Mouse (Mus musculus) E14TG2a.4 (cell line): ENCODE data around the gene Olfr224.

ENCODE experiments used
- H3K27me3 ChIP-seq: 2 replicates; pipeline ENCODE4 v1.6.1; 2014; ENCODE audit warnings: low read length, control low read depth; ENCODE audit not compliant: insufficient read depth
- H3K36me3 ChIP-seq: 2 replicates; pipeline ENCODE4 v1.6.1; 2014; ENCODE audit warnings: low read length, control low read depth; ENCODE audit not compliant: insufficient read depth
- H3K4me1 ChIP-seq: replicated peaks from 2 replicates; pipeline ENCODE4 v1.6.1; 2014; ENCODE audit warnings: low read depth, low read length, control low read depth
- H3K4me3 ChIP-seq: replicated peaks from 2 replicates; pipeline ENCODE4 v1.5.1; 2014; ENCODE audit warnings: mild to moderate bottlenecking, low read length
- H3K9me3 ChIP-seq: 2 replicates; pipeline ENCODE4 v1.6.1; 2014; ENCODE audit warnings: low read length, control low read depth
- CTCF ChIP-seq: conservative IDR thresholded peaks from 2 replicates; pipeline ENCODE4 v1.5.1; 2014; ENCODE audit warnings: low read length
- NANOG ChIP-seq: IDR thresholded peaks from 2 replicates; pipeline ENCODE4 v1.6.1; 2014; ENCODE audit warnings: borderline replicate concordance, low read length, mixed read lengths
- POU5F1 ChIP-seq: IDR thresholded peaks from 2 replicates; pipeline ENCODE4 v1.6.1; 2014; ENCODE audit warnings: low read length, borderline replicate concordance

The Olfr224 gene

GRCm38 (mm10) chr11:58570405-58570804, at the start of gene Olfr224:
TSS of gene Olfr224 (minus strand) at chr11:58570553.
- no peaks in the 10 kb centered on the region for H3K36me3 ChIP-seq
- H3K4me3 ChIP-seq, result no peak within 1 kb of the TSS
- no peaks in the 10 kb centered on the region for H3K4me1 ChIP-seq
- no peaks in the 10 kb centered on the region for H3K9me3 ChIP-seq
- no peak for TF ChIP-seq POU5F1
- no peak for TF ChIP-seq CTCF
- no peak for TF ChIP-seq NANOG
- no peaks in the 10 kb centered on the region for H3K27me3 ChIP-seq

GRCm38 (mm10) chr11:58618793-58619192, 48.4 kb upstream of the Olfr224 start:
- Histone ChIP-seq H3K27me3 (no peaks in the 10 kb centered on the region), H3K4me1 (no peaks in the 10 kb centered on the region), H3K36me3 (no peaks in the 10 kb centered on the region), H3K4me3 (no peak overlapping the region), H3K9me3 (no peaks in the 10 kb centered on the region)
- TF ChIP-seq CTCF, result no peak
- TF ChIP-seq NANOG, result no peak
- no peak for TF ChIP-seq POU5F1

- Histone ChIP-seq H3K27me3 (no peaks in the 10 kb centered on the region), H3K4me3 (no peak overlapping the region), H3K36me3 (no peaks in the 10 kb centered on the region), H3K4me1 (no peaks in the 10 kb centered on the region), H3K9me3 (no peaks in the 10 kb centered on the region)
- TF ChIP-seq CTCF, result no peak
- TF ChIP-seq NANOG, result no peak
- TF ChIP-seq POU5F1, result no peak
Observed at GRCm38 (mm10) chr11:58618369-58618768, 48.0 kb upstream of the Olfr224 start.

GRCm38 (mm10) chr11:58615975-58616374, 45.6 kb upstream of the Olfr224 start, which contains the start of gene 2210407C18Rik:
TSS of gene 2210407C18Rik (minus strand) at chr11:58616075.
- Histone ChIP-seq H3K4me3 (no peak within 1 kb of the TSS), H3K4me1 (no peaks in the 10 kb centered on the region), H3K27me3 (peaks cover 4% of the 10 kb centered on the region; the same call in 1 of the 2 replicates), H3K36me3 (no peaks in the 10 kb centered on the region), H3K9me3 (no peaks in the 10 kb centered on the region)
- TF ChIP-seq CTCF (no peak), NANOG (no peak), POU5F1 (no peak)

- Histone ChIP-seq H3K36me3 (no peaks in the 10 kb centered on the region), H3K4me1 (no peaks in the 10 kb centered on the region), H3K9me3 (no peaks in the 10 kb centered on the region), H3K4me3 (no peak overlapping the region), H3K27me3 (peaks cover 4% of the 10 kb centered on the region; the same call in 1 of the 2 replicates)
- TF ChIP-seq NANOG (no peak), CTCF (no peak), POU5F1 (no peak)
Observed at GRCm38 (mm10) chr11:58614526-58614925, 44.2 kb upstream of the Olfr224 start.

GRCm38 (mm10) chr11:58613359-58613758, 43.0 kb upstream of the Olfr224 start:
- Histone ChIP-seq H3K4me1 (no peaks in the 10 kb centered on the region), H3K9me3 (no peaks in the 10 kb centered on the region), H3K27me3 (peaks cover 4% of the 10 kb centered on the region; the same call in 1 of the 2 replicates), H3K4me3 (no peak overlapping the region), H3K36me3 (no peaks in the 10 kb centered on the region)
- TF ChIP-seq POU5F1 (no peak), NANOG (no peak), CTCF (no peak)

- H3K4me1 ChIP-seq, result peaks cover 20% of the 10 kb centered on the region
- no peak for TF ChIP-seq CTCF
- TF ChIP-seq NANOG, result no peak
- no peak for TF ChIP-seq POU5F1
- peaks cover 4% of the 10 kb centered on the region; the same call in 1 of the 2 replicates for H3K27me3 ChIP-seq
- no peaks in the 10 kb centered on the region for H3K36me3 ChIP-seq
- no peak overlapping the region for H3K4me3 ChIP-seq
- no peaks in the 10 kb centered on the region for H3K9me3 ChIP-seq
Observed at GRCm38 (mm10) chr11:58607030-58607429, 36.7 kb upstream of the Olfr224 start.

GRCm38 (mm10) chr11:58606177-58606919, 36.0 kb upstream of the Olfr224 start:
- Histone ChIP-seq H3K9me3 (no peaks in the 10 kb centered on the region), H3K4me1 (peaks cover 27% of the 10 kb centered on the region), H3K36me3 (no peaks in the 10 kb centered on the region), H3K27me3 (no peaks in the 10 kb centered on the region), H3K4me3 (no peak overlapping the region)
- TF ChIP-seq POU5F1 (no peak), NANOG (no peak), CTCF (no peak)

GRCm38 (mm10) chr11:58605228-58605627, 34.9 kb upstream of the Olfr224 start:
- no peak for TF ChIP-seq CTCF
- Histone ChIP-seq H3K36me3 (no peaks in the 10 kb centered on the region), H3K4me3 (no peak overlapping the region), H3K9me3 (no peaks in the 10 kb centered on the region), H3K27me3 (no peaks in the 10 kb centered on the region), H3K4me1 (peaks cover 30% of the 10 kb centered on the region)
